Mouse (Mus musculus): ENCODE results near the gene Slc29a3.

The Slc29a3 gene

GRCm38 (mm10) chr10:60670166-60670565 lies 82.4 kb downstream of the Slc29a3 start:
- no peak for DNase-seq (ENCODE audit: low read depth, low spot score)

GRCm38 (mm10) chr10:60668591-60668990 lies 84.0 kb downstream of the Slc29a3 start:
- no peak for DNase-seq (ENCODE audit: low read depth, low spot score)
